Mouse (Mus musculus) stomach, embryonic 14.5 days (tissue): ENCODE results near the gene Tbc1d10a. TPM values are rescaled to one million over a fixed set of nuclear protein-coding genes. Genes with fewer than 3 reads are reported as not detected.
A peak's percentile ranks its signal among the peaks of the same experiment; 100 is the strongest.
"Not testable (repeated sequence)": the region's sequence is repeated elsewhere in the genome, so short reads cannot be mapped to it uniquely, and the experiment has no call there.

Experiments
- ATAC-seq: fragments of 200-750 bp; cut with Nextera tagmentation; 2 replicates; pipeline ENCODE4 v1.8.0; 2017; ENCODE audit warnings: low read depth, moderate TSS enrichment; ENCODE audit not compliant: insufficient number of reproducible peaks, insufficient read depth, low FRiP score
- H3K27ac ChIP-seq: fragments of 300-500 bp; sonication (generic); 2 replicates; pipeline ENCODE4 v1.5.1; 2014; ENCODE audit warnings: mild to moderate bottlenecking, low read length, moderate library complexity, mixed read lengths
- H3K27me3 ChIP-seq: fragments of 300-500 bp; sonication (generic); 2 replicates; pipeline ENCODE4 v1.6.1; 2014; ENCODE audit warnings: low read length, control low read depth, mixed read lengths; ENCODE audit not compliant: control insufficient read depth, insufficient read depth
- H3K36me3 ChIP-seq: fragments of 300-500 bp; sonication (generic); 2 replicates; pipeline ENCODE4 v1.6.1; 2014; ENCODE audit warnings: mild to moderate bottlenecking, control low read depth, low read length, moderate library complexity, mixed read lengths; ENCODE audit not compliant: control insufficient read depth, insufficient read depth
- H3K4me1 ChIP-seq: fragments of 300-500 bp; sonication (generic); 2 replicates; pipeline ENCODE4 v1.6.1; 2014; ENCODE audit warnings: low read length, control low read depth, mixed read lengths; ENCODE audit not compliant: control insufficient read depth, insufficient read depth
- H3K4me2 ChIP-seq: fragments of 300-500 bp; sonication (generic); replicated peaks from 2 replicates; pipeline ENCODE4 v1.6.1; 2014; ENCODE audit warnings: low read depth, low read length, control low read depth
- H3K4me3 ChIP-seq: fragments of 300-500 bp; sonication (generic); 2 replicates; pipeline ENCODE4 v1.5.1; 2014; ENCODE audit warnings: low read depth, low read length, control low read depth
- H3K9ac ChIP-seq: fragments of 300-500 bp; sonication (generic); replicated peaks from 2 replicates; pipeline ENCODE4 v1.6.1; 2014; ENCODE audit warnings: low read depth, mild to moderate bottlenecking, control low read depth, low read length, moderate library complexity, mixed read lengths
- H3K9me3 ChIP-seq: fragments of 300-500 bp; sonication (generic); 2 replicates; pipeline ENCODE4 v1.6.1; 2016; ENCODE audit warnings: low read depth, low read length, control low read depth; ENCODE audit not compliant: control insufficient read depth
- WGBS: fragments of 180-500 bp; shearing (Covaris S2); extraction: QIAGEN DNeasy Blood & Tissue Kit; methylation state at CpG from one replicate; pipeline ENCODE4 v1.1.7; 2014; 5-methylcytosine and 5-hydroxymethylcytosine counted together
- polyA plus RNA-seq: library from polyadenylated mRNA; unstranded; fragments of >200 nt; fragmentation: Nextera tagmentation; extraction: Ambion mirVana; gene quantifications from 2 replicates; pipeline ENCODE4 v1.2.1, GENCODE M21; 2014

Tbc1d10a gene
- polyA plus RNA-seq, 1 experiment from 2014 or later = 17.2 TPM

DNA sequence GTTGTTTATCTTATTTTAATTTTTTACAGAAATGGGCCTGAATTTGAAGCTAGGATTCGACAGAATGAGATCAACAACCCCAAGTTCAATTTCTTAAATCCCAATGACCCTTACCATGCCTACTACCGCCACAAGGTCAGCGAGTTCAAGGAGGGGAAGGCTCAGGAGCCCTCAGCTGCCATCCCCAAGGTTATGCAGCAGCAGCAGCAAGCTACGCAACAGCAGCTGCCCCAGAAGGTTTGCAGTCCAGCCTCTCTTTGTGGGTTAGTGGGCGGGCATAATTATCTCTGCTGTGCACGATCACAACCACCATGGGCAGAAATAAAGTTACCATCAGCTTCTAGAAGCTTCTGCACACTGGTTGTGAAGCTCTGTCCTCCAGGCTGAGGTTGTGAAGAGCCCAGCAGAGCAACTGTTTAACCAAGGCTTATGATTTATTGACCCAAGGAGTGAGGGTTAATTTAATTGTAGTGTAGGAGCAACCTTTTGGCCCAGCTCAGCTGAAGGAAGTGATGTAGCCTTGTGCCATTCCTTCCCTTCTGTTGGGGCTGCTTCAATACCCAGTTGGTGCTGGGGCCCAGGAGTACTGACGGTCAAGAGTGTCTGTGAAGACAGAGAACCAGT is 20.0 kb upstream of the Tbc1d10a start:
- Histone ChIP-seq H3K9me3 (no peaks in the 10 kb centered on the region), H3K27me3 (no peaks in the 10 kb centered on the region), H3K4me2 (no peak overlapping the region), H3K9ac (no peak overlapping the region), H3K36me3 (peaks cover 85% of the 10 kb centered on the region), H3K27ac (no peak overlapping the region), H3K4me1 (peaks cover 6% of the 10 kb centered on the region), H3K4me3 (no peak overlapping the region)
- ATAC-seq = no peak
- 84% methylated on average over 7 of the region's 7 CpGs for whole genome bisulfite sequencing

DNA sequence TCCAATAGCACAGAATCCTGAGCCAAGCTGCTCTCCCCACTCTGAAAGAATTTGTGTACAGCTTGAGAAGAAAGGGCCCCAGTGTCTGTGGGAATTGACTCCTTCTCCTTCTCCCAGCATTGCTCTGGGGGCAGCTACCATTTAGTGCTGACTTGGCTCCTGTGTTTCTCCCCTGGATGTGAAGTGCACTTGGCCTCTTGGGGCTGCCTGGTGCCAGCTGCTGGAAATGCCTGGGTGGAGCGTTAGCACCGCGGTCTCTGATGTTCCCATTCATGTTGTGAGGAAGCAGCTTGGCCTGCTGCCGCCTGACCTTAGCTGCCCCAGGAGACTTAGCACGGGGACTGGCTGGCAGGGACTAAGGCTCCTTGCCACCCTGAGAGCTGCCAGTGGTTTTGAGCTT is 12.0 kb upstream of the Tbc1d10a start:
- Histone ChIP-seq H3K9me3 (no peaks in the 10 kb centered on the region), H3K4me2 (no peak overlapping the region), H3K27me3 (no peaks in the 10 kb centered on the region), H3K27ac (no peak overlapping the region), H3K36me3 (peaks cover 95% of the 10 kb centered on the region), H3K4me1 (no peaks in the 10 kb centered on the region), H3K9ac (no peak overlapping the region), H3K4me3 (no peak overlapping the region)
- no peak for ATAC-seq
- WGBS = 91% methylated on average over 5 of the region's 5 CpGs

DNA sequence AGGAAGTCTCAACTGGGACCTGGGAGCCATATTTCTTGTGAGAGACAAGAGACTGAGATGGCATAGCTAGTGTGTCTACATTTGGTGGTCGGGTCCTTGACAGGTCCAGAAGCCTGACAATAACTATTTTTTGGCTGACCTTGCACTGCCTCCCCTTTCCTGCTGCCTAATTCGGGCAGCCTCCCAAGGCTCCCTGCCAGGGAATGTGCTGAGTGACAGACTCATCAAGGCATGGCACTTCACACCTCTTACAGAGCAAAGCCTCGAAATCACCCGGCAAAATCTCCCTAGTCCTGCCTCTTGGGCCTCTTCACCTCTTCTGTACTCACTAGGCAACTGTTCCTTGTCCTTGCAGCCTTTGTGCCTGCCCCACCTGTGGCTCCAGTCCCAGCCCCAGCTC is 8.9 kb upstream of the Tbc1d10a start:
- H3K27me3 ChIP-seq = no peaks in the 10 kb centered on the region
- WGBS = 80% methylated on average over 4 of the region's 4 CpGs
- ATAC-seq = no peak

DNA sequence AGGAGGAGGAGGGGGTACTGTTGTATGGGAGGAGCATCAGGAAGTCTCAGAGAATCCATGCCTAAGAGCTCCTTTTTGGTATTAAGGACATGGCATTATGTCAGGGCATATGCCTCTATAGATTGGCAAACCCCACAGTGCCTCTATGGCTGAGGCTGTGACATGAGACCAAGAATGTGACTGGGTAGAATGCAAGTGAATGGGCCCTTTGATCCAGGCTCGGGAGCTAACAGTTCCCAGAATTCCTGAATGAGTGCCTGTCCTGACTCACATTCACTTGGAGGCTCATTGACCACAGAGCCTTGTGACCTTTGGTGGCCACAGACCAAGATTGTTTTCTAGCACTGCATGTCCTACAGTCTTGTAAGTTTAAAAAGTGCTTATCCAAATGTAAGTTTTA is 4.5 kb upstream of the Tbc1d10a start:
- H3K36me3 ChIP-seq = peaks cover 56% of the 10 kb centered on the region
- no peak overlapping the region for H3K27ac ChIP-seq
- H3K9ac ChIP-seq = no peak overlapping the region
- H3K4me1 ChIP-seq = 0 out of 2 replicates have a peak, but pooled peaks cover 4% of the 10 kb centered on the region
- no peak overlapping the region for H3K4me2 ChIP-seq
- 24% methylated on average over 1 of the region's 1 CpGs for WGBS
- no peaks in the 10 kb centered on the region for H3K27me3 ChIP-seq
- ATAC-seq = no peak
- H3K4me3 ChIP-seq = no peak overlapping the region
- no peaks in the 10 kb centered on the region for H3K9me3 ChIP-seq

More for the DNA sequence above, 8.9 kb upstream of the Tbc1d10a start:
- no peak overlapping the region for H3K27ac ChIP-seq
- no peak overlapping the region for H3K9ac ChIP-seq
- H3K4me2 ChIP-seq = no peak overlapping the region
- no peak overlapping the region for H3K4me3 ChIP-seq
- no peaks in the 10 kb centered on the region for H3K9me3 ChIP-seq
- H3K4me1 ChIP-seq = no peaks in the 10 kb centered on the region
- peaks cover 93% of the 10 kb centered on the region for H3K36me3 ChIP-seq

DNA sequence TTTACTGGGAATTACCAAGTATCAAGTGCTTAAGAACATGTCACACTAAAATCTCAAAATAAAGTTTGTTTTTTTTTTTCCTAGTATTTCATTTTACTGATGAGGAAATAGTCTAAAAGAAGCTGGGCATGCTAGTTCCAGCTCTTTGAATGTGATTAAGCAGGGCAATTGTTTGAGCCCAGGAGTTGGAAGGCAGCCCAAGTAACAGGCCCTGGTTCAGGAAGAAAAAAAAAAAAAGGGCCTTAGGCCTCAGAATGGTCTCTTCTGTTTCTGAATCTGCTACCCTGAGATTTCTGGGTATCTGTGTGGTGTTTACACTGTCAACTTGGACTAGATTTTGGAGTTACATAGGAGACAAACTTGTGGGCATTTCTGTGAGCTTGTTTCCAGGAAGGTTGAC is 3.1 kb upstream of the Tbc1d10a start:
- no peak overlapping the region; the same call in 1 of the 2 replicates for H3K27ac ChIP-seq

DNA sequence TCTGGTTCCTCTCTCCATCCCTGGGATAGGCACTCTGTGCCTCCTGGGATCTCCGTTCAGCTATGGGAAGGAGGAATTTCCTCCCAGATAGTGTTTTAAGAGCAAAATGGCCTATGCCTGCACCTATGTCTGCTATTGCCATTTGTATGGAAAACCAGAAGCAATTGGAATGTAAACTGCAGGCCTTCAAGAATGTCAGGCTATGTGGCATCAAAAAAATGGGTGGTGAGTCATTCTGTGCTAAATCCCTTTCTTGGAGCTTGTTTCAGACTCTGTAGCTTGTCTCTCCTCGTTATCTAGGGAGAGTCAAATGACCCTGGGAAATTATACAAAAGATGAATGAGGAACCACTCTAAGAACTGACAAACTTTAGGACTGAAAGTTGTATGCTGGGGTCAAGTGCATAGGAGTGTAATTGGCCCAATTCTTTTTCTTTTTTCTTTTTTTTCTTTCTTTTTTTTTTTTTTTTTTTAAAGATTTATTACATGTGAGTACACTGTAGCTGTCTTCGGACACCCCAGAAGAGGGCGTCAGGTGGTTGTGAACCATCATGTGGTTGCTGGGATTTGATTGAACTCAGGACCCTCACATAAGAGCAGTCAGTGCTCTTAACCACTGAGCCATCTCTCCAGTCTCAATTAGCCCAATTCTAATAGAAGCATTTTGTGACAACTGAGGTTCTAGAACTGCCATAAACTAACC is 2.2 kb upstream of the Tbc1d10a start:
- H3K4me1 ChIP-seq = peaks cover 11% of the 10 kb centered on the region
- H3K27me3 ChIP-seq = no peaks in the 10 kb centered on the region
- no peak overlapping the region for H3K9ac ChIP-seq
- H3K4me3 ChIP-seq = no peak overlapping the region
- peaks cover 33% of the 10 kb centered on the region for H3K36me3 ChIP-seq
- 62% methylated on average over 4 of the region's 4 CpGs for WGBS
- ATAC-seq = no peak
- no peak overlapping the region for H3K27ac ChIP-seq
- H3K9me3 ChIP-seq = no peaks in the 10 kb centered on the region
- no peak overlapping the region for H3K4me2 ChIP-seq

More for the DNA sequence above, 3.1 kb upstream of the Tbc1d10a start:
- Histone ChIP-seq H3K9me3 (no peaks in the 10 kb centered on the region), H3K9ac (no peak overlapping the region), H3K4me1 (peaks cover 11% of the 10 kb centered on the region), H3K27me3 (no peaks in the 10 kb centered on the region), H3K4me2 (no peak overlapping the region), H3K4me3 (no peak overlapping the region), H3K36me3 (peaks cover 41% of the 10 kb centered on the region)
- no peak for ATAC-seq

DNA sequence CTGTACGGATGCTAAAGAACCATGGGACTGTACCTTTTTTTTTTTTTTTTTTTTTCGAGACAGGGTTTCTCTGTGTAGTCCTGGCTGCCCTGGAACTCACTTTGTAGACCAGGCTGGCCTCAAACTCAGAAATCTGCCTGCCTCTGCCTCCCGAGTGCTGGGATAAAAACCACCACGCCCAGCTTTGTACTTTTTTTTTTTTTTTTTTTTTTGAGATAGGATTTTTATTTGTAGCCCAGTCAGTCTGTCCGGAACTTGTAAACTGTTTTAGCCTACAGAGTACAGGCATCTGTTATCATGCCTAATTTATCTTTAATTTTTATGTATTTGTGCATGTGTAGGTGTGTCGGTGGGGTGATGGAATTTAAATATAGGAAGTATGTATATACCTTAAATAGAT is 1.1 kb upstream of the Tbc1d10a start:
- not testable (repeated sequence) for H3K27ac ChIP-seq, H3K9ac ChIP-seq, H3K27me3 ChIP-seq, H3K4me2 ChIP-seq, H3K4me3 ChIP-seq, ATAC-seq, H3K9me3 ChIP-seq
- WGBS = 91% methylated on average over 6 of the region's 6 CpGs
- H3K36me3 ChIP-seq = peaks cover 22% of the 10 kb centered on the region
- H3K4me1 ChIP-seq = peaks cover 11% of the 10 kb centered on the region

DNA sequence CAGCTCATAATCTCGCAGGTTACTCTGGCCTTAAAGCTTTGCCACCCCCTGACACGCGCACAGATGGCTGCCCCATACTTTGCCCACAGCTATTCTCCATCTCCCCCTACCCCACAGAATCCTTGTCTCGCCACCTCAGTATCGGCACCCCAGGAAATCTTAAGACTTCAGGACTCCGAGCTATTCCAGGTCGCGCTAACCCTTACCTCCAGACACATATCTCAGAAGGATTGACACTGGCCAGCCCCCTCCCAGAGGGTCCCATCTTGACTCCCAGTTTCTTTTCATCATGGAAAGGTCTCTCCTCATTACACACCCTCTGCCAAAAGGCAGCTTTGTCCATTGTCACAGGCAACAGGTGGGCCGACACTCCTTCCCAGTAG is 720 bp downstream of the Tbc1d10a start:
- Histone ChIP-seq H3K36me3 (peaks cover 9% of the 10 kb centered on the region; the same call in 1 of the 2 replicates), H3K4me2 (peak overlapping the region; percentile 98), H3K4me3 (peak overlapping the region; percentile 84), H3K9ac (peak overlapping the region; percentile 83), H3K27me3 (no peaks in the 10 kb centered on the region), H3K27ac (no peak overlapping the region), H3K9me3 (no peaks in the 10 kb centered on the region), H3K4me1 (peaks cover 11% of the 10 kb centered on the region)
- no peak for ATAC-seq
- 11% methylated on average over 9 of the region's 9 CpGs for WGBS
